Mouse (Mus musculus): Measurements from ENCODE around the gene Smagp. TPM values are rescaled to one million over a fixed set of nuclear protein-coding genes. Genes with fewer than 3 reads are reported as not detected.

Smagp gene
- polyA plus RNA-seq, 1 experiment from 2014 or later, result 21.7 TPM

GRCm38 (mm10) chr15:100598287-100598882 is 38.4 kb downstream of the Smagp start:
- peak overlapping the region; percentile 69 for H3K4me3 ChIP-seq (ENCODE audit: low read depth, low read length)
- WGBS (ENCODE audit: insufficient replicate concordance), result 22% methylated on average over 9 of the region's 9 CpGs
- H3K4me1 ChIP-seq (ENCODE audit: insufficient read depth), result peaks cover 10% of the 10 kb centered on the region
- ATAC-seq, result no peak
- peak overlapping the region; percentile 97 for H3K4me2 ChIP-seq (ENCODE audit: low read depth, low read length)
- TF ChIP-seq EP300 (IDR thresholded peaks at IDR 0.05; ENCODE audit: low read depth) (no peak), CTCF (IDR thresholded peaks at IDR 0.05; ENCODE audit: low read depth) (no peak)
- H3K9ac ChIP-seq (replicated peaks), result peak overlapping the region; percentile 76; the same call in 1 of the 2 replicates
- no peak for DNase-seq
- H3K27ac ChIP-seq (ENCODE audit: low read depth), result no peak overlapping the region
- peaks cover 31% of the 10 kb centered on the region for H3K27me3 ChIP-seq (ENCODE audit: insufficient read depth, low read length)
- H3K36me3 ChIP-seq (replicated peaks; ENCODE audit: insufficient read depth, low read length), result no peaks in the 10 kb centered on the region
- H3K9me3 ChIP-seq (ENCODE audit: low read length), result no peaks in the 10 kb centered on the region

DNA sequence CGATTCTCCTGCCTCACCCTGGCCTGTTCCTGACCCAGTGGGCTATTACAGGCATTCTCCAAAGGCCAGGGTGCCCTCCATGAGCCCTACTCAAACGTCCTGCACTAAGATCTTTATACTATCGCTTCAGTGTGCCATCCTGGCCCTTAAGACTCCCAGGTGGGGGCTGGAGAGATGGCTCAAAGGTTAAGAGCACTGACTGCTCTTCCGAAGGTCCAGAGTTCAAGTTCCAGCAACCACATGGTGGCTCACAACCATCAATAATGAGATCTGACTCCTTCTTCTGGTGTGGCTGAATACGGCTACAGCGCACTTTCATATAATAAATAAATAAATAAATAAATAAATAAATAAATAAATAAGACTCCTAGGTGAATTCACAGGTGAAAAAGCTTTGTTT is 43.9 kb downstream of the Smagp start:
- ATAC-seq (no peak), DNase-seq (no peak)
- 68% methylated on average over 6 of the region's 6 CpGs for WGBS (ENCODE audit: insufficient replicate concordance)
- Histone ChIP-seq H3K9ac (replicated peaks) (no peak overlapping the region), H3K9me3 (ENCODE audit: low read length) (no peaks in the 10 kb centered on the region), H3K4me3 (ENCODE audit: low read depth, low read length) (no peak overlapping the region), H3K36me3 (replicated peaks; ENCODE audit: insufficient read depth, low read length) (no peaks in the 10 kb centered on the region), H3K4me2 (ENCODE audit: low read depth, low read length) (no peak overlapping the region), H3K27me3 (ENCODE audit: insufficient read depth, low read length) (no peaks in the 10 kb centered on the region), H3K4me1 (ENCODE audit: insufficient read depth) (no peaks in the 10 kb centered on the region), H3K27ac (ENCODE audit: low read depth) (no peak overlapping the region)
- TF ChIP-seq CTCF (IDR thresholded peaks at IDR 0.05; ENCODE audit: low read depth) (no peak), EP300 (IDR thresholded peaks at IDR 0.05; ENCODE audit: low read depth) (no peak)

GRCm38 (mm10) chr15:100590436-100590835 is 46.3 kb downstream of the Smagp start:
- 46% methylated on average over 8 of the region's 8 CpGs for WGBS (ENCODE audit: insufficient replicate concordance)
- ATAC-seq, result no peak
- TF ChIP-seq CTCF (IDR thresholded peaks at IDR 0.05; ENCODE audit: low read depth) (no peak), EP300 (IDR thresholded peaks at IDR 0.05; ENCODE audit: low read depth) (no peak)

GRCm38 (mm10) chr15:100588297-100588696 is 48.4 kb downstream of the Smagp start:
- no peaks in the 10 kb centered on the region for H3K9me3 ChIP-seq (ENCODE audit: low read length)

More at GRCm38 (mm10) chr15:100590436-100590835, 46.3 kb downstream of the Smagp start:
- Histone ChIP-seq H3K9ac (replicated peaks) (no peak overlapping the region), H3K27ac (ENCODE audit: low read depth) (no peak overlapping the region), H3K36me3 (replicated peaks; ENCODE audit: insufficient read depth, low read length) (no peaks in the 10 kb centered on the region), H3K4me1 (ENCODE audit: insufficient read depth) (no peaks in the 10 kb centered on the region), H3K4me2 (ENCODE audit: low read depth, low read length) (no peak overlapping the region), H3K27me3 (ENCODE audit: insufficient read depth, low read length) (no peaks in the 10 kb centered on the region), H3K9me3 (ENCODE audit: low read length) (no peaks in the 10 kb centered on the region), H3K4me3 (ENCODE audit: low read depth, low read length) (no peak overlapping the region)
- no peak for DNase-seq

DNA sequence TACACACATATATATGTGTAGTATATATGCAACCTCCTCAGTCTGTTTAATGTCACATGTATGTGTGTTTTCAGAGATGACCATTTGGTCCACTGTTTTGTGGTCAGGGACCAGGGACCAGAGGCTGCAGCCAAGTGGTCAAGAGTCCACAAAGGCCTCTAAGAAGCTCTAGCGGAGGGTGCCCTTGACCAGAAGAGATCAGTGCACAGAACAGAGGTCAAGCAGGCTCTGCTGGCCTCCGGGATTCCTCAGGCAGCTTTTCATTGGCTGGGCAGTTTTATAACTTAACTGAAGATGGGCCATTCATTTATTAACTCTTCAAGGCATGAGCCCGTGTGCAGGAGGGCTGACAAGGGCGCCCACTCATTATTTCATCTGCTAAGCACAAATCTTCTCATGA is 49.6 kb downstream of the Smagp start:
- Histone ChIP-seq H3K9me3 (ENCODE audit: low read length) (no peaks in the 10 kb centered on the region), H3K27me3 (ENCODE audit: insufficient read depth, low read length) (no peaks in the 10 kb centered on the region), H3K36me3 (replicated peaks; ENCODE audit: insufficient read depth, low read length) (no peaks in the 10 kb centered on the region), H3K4me1 (ENCODE audit: insufficient read depth) (no peaks in the 10 kb centered on the region), H3K27ac (ENCODE audit: low read depth) (no peak overlapping the region), H3K4me3 (ENCODE audit: low read depth, low read length) (no peak overlapping the region), H3K9ac (replicated peaks) (no peak overlapping the region), H3K4me2 (ENCODE audit: low read depth, low read length) (no peak overlapping the region)
- TF ChIP-seq CTCF (IDR thresholded peaks at IDR 0.05; ENCODE audit: low read depth) (no peak), EP300 (IDR thresholded peaks at IDR 0.05; ENCODE audit: low read depth) (no peak)
- no peak for ATAC-seq
- WGBS (ENCODE audit: insufficient replicate concordance), result 77% methylated on average over 4 of the region's 4 CpGs
- no peak for DNase-seq

More at GRCm38 (mm10) chr15:100588297-100588696, 48.4 kb downstream of the Smagp start:
- TF ChIP-seq CTCF (IDR thresholded peaks at IDR 0.05; ENCODE audit: low read depth) (no peak), EP300 (IDR thresholded peaks at IDR 0.05; ENCODE audit: low read depth) (no peak)
- ATAC-seq, result no peak
- no peaks in the 10 kb centered on the region for H3K4me1 ChIP-seq (ENCODE audit: insufficient read depth)
- no peak for DNase-seq
- H3K4me2 ChIP-seq (ENCODE audit: low read depth, low read length), result no peak overlapping the region
- no peak overlapping the region for H3K9ac ChIP-seq (replicated peaks)
- H3K27ac ChIP-seq (ENCODE audit: low read depth), result no peak overlapping the region
- no peaks in the 10 kb centered on the region for H3K36me3 ChIP-seq (replicated peaks; ENCODE audit: insufficient read depth, low read length)
- 47% methylated on average over 6 of the region's 6 CpGs for WGBS (ENCODE audit: insufficient replicate concordance)
- no peak overlapping the region for H3K4me3 ChIP-seq (ENCODE audit: low read depth, low read length)
- H3K27me3 ChIP-seq (ENCODE audit: insufficient read depth, low read length), result no peaks in the 10 kb centered on the region

DNA sequence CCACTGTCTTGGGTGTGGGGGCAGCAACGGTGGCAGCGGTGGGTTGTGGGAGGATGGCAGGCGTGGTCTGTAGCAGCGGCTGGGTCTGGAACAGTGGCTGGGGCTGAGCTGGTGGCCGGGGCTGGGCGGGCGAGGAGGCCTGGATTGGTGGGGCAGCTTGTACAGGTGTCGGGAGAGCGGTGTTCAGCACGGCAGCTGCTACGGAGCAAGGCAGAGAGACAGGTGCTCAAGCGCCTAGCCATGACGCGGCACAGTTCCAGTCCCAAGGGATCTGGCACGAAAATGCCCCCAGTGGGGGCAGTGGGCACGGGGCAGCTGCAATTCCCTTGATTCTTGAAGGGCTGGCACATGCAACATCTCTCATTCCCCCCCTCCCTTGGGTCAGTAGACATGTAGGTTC is 50.8 kb downstream of the Smagp start:
- no peaks in the 10 kb centered on the region for H3K9me3 ChIP-seq (ENCODE audit: low read length)
- H3K27me3 ChIP-seq (ENCODE audit: insufficient read depth, low read length), result no peaks in the 10 kb centered on the region
- no peak overlapping the region for H3K27ac ChIP-seq (ENCODE audit: low read depth)
- DNase-seq (no peak), ATAC-seq (no peak)
- H3K36me3 ChIP-seq (replicated peaks; ENCODE audit: insufficient read depth, low read length), result no peaks in the 10 kb centered on the region
- TF ChIP-seq CTCF (IDR thresholded peaks at IDR 0.05; ENCODE audit: low read depth) (no peak), EP300 (IDR thresholded peaks at IDR 0.05; ENCODE audit: low read depth) (no peak)
- no peaks in the 10 kb centered on the region for H3K4me1 ChIP-seq (ENCODE audit: insufficient read depth)
- no peak overlapping the region for H3K4me2 ChIP-seq (ENCODE audit: low read depth, low read length)
- H3K9ac ChIP-seq (replicated peaks), result no peak overlapping the region
- H3K4me3 ChIP-seq (ENCODE audit: low read depth, low read length), result no peak overlapping the region
- 87% methylated on average over 16 of the region's 16 CpGs for WGBS (ENCODE audit: insufficient replicate concordance)
